Mouse (Mus musculus) R1 (cell line): ENCODE measurements around the gene Adamts6.

ENCODE experiments used
- DNase-seq: peaks from one replicate; pipeline ENCODE4 v3.0.0-alpha.2; 2018; ENCODE audit warnings: low read depth, low spot score

The Adamts6 gene

DNA sequence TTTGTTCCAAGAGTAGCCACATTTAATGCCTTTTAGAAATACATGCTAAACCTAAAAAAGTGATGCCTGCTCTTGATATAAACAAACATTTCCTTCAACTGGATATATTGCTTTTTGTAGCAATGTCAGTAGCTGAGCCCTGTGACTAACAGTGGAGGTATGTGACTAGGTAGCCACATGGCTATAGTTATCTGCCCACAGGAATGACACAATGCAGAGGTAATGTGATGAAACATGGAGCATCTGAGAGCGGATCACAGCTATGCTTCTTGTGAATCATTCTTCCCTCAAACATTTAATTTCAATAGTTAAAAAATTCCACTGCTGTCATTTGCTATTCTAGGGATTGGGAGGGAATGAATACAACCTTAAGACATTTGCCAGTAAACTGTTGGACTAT is 172.7 kb downstream of the Adamts6 start:
- no peak for DNase-seq

- no peak for DNase-seq
Measured at GRCm38 (mm10) chr13:104468061-104468460, 180.4 kb downstream of the Adamts6 start.

- no peak for DNase-seq
Measured at GRCm38 (mm10) chr13:104476285-104476956, 188.8 kb downstream of the Adamts6 start.

DNA sequence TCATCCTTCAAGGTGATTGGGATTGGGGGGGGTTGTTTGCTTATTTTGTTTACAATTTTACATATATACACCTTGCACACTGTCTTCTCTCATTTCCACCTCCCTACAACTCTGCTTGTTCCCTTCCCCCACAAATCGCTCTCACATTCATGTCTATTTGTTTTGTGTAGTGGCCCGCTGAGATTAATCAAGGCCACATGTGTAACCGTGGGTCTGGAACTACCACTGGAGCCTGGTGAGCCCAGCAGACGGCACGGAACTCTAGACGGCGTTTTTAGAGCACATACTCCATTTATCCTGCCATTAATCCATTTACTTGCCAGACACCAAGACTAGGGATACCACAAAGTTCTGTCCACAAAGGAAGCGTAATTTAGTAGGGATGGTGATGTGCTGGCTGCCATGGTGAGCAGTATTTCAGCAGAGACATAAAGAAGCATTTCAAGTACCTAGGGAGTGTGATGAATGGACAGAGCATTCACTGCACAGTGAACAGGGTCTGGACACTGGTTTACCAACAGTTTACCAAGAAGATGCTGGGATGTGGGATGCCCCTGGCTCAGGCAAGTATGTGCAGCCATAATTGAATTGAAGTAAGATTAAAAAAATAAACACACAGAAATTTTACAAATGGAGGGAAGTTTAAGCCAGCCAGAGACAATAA is 194.9 kb downstream of the Adamts6 start:
- no peak for DNase-seq

DNA sequence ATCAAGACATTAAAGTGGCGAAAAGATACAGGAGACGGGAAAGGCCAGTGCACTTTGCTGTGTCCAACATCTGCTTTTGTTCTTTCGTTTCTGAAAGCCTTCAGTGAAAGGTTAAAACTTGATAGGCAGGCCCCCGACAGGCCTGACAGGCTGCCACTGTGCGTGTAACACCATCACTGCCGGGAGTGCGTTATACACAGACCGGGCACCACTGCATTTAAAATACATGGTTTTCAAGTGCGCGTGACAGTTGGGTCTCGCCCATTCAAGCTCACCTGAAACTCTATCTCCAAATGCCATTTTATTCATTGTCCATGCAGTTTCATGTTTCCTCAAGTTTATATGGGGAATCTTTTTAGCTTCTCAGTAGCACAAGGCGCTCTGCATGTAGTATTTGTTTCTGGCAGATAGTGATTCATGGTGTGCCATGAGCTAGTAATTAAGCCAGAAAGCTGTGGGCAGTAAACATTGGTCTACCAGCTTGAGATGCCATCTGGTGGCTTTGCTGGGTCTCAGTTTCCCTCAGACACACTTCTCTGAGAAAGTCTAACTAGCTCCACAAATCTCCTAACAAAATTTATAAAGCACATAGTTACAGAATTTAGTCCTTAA is 195.6 kb downstream of the Adamts6 start:
- no peak for DNase-seq

DNA sequence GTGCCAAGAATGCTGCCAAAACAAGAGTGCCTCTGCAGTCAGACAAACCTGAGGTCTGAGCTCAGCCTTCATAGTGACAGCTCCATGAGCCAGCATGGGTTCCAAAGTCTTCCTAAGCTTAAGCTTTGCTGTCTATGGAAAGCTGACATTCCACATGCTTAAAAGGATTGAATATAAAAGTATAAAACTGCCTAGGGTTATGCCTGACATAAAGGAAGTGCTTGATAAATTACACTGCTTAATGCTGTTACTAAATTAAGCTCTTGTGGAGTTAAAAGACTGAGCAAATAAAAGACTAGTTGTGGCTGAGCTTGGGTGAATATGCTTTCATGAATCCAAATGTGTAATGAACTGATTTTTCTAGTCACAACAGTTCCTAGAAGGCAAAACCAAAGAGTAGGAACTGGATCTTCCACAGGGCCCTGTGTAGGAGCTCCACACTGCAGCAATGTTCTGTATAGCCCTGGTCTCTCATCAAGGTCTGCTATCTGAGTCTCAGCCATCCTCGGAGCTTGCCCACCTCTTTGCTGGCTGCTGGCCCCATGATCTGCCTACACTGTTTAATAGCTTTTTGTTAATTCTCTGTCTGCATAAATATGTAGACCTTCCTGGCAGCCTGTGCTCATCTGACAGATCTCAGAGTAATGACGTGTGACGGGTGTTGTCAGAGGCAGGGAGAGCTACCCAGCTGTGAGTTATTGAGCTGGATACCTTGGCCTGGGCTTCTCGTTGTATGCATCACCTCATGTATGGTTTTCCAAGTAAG is 203.6 kb downstream of the Adamts6 start:
- no peak for DNase-seq

- no peak for DNase-seq
Measured at GRCm38 (mm10) chr13:104493466-104493993, 205.9 kb downstream of the Adamts6 start.

- DNase-seq: no peak
Measured at GRCm38 (mm10) chr13:104494200-104494873, 206.7 kb downstream of the Adamts6 start.

DNA sequence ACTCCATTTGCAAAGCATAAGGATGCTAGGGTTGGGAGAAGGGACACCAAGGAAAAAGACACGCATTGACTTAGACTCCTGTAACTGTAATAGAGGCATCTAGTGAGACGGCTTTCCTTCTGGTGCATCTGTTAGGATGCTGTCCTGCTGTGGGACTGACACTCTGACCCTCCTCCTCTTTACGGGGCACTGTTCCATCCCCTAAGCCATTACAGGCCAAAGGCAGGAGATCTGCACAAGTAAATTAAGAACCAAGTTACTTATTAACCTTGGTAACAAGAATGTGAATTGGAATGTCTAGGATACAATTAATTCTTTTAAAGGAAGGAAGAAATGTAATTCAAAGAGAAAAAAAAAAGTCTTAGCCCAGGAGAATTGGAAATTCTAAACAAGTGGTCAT is 210.0 kb downstream of the Adamts6 start:
- no peak for DNase-seq

GRCm38 (mm10) chr13:104498669-104499068 is 211.0 kb downstream of the Adamts6 start:
- no peak for DNase-seq

DNA sequence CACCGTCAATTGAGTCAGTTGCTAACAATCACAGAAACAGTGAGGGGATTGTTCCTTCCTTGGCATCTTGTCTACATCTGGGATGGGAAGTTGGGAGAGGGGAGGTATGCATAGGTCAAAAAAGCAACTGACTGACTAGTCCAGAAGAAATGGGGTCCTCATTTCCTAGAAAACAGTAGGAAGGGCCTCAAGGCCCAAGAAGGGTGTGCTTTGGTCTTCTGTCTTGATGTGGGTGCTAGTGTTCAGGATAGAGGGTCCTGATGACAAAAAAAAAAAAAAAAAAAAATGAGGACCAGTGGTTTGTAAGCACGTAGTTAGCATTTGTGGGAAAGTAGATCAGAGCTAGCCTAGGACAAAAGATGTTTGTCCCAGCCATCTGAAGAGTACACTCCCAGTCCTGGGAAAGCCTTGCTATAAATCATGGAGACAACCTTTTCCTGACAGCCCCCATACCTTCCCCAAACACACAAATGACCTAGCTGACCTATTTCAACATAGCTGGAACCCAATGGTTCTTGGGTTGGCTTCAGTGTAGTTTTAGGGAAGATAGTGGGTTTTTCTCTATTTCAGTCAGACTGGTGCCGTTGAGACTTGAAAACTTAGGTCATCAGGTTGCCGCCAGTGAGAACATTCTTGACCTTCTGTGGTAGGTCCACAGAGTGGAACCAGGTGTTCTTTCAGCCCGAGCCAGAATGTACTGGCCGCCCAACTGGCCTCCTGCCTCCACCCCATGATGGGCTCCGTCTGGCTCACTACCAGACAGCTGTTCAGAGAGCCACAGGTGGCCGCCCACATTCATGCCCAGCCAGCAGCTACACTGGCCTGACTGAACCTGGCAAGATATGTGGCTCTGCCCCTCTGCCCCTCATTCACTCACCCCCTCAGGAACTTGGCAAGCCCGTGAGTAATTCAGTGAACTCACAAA is 211.7 kb downstream of the Adamts6 start:
- no peak for DNase-seq

DNA sequence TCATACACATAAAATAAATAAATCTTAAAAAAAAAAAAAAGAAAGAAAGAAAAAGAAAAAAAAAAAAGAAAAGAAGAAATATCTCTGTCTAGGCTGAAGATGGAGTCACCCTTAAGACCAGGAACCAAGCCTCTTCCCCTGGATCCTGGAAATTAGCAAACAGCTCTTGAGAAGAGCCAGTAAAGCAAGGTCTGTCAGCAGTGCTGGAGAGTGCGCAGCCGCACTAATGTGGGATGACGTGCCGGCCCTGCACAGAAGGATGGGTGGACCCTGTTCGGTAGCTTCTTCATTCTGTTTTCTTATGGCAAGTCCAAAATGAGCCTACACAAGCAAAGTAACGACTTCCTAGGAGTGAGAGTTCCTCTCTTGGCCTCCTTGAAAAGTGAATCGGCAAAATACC is 214.8 kb downstream of the Adamts6 start:
- peak; percentile 27 for DNase-seq

GRCm38 (mm10) chr13:104504043-104504442 is 216.4 kb downstream of the Adamts6 start:
- DNase-seq: no peak

DNA sequence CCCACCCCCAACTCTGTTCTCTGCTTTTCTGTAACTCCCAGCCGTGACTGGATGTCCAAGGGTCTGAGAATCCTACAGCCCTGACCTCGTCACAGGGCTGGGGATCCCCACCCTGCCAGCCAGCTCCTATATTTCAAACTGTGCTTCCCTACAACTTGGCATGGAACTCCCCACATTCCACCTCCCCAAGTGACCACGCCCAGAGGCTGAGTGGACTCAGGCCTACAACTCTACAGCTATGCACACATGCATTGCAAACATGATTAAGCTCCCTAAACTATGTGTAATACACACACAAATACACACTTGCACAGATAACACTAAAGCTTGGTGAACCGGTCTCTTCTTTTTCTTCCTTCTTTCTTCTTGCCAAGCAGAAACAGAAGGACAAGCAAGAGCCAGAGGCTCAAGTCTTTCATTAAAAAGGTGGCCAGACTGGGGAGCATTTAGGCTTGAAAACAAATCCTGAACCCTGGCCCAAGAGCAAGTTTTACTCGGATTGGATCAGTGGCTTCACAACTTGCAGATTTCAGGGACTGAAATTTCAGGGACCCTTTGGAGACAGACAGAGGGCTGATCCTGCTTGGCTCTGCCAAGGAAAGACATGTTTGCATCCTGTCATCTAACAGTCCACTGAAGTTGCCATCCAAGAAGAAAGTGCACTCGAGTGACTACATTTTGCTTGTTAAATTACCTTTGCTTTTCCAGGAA is 218.7 kb downstream of the Adamts6 start:
- DNase-seq: no peak

DNA sequence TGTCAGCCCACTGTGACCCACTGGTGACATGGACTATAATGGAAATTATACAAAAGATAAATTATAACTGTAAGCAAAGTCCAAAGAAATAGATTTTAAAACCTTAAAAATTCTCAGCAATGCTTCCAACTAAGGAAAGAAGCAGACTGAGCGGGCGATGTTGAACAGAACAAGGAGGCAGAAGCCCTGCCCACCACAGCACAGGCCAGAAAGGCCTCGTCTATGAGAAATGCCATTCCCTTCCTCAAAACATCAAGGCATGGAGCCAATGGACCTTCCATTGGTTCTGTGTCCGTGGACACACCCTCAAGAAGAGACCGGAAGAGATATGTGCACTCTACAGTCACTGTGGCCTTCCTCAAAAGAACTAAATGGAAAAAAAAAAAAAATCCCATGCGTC is 220.0 kb downstream of the Adamts6 start:
- no peak for DNase-seq

- DNase-seq: no peak
Measured at GRCm38 (mm10) chr13:104509561-104510493, 222.2 kb downstream of the Adamts6 start.

GRCm38 (mm10) chr13:104510766-104511165 is 223.1 kb downstream of the Adamts6 start:
- no peak for DNase-seq

DNA sequence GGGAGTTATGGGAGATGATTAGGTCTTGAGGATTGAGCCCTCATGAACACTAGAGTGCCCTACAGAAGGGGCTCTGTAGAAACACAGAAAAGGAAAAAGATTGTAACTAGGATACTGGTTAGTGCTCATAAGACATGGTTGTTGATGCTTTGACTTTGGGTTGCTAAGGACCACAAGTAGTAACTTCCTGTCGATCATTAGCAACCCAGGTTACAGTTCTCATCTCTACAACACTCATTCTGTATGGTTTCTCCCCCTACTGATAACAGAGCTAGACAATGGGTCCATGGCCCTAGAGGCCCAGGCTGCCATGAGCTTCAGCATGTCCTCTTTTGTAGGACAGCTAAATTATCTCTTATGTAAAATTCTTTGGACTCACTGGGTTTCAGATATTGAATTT is 227.4 kb downstream of the Adamts6 start:
- DNase-seq: no peak

GRCm38 (mm10) chr13:104516146-104516545 is 228.5 kb downstream of the Adamts6 start:
- DNase-seq: no peak
